Mouse (Mus musculus) urinary bladder, postnatal 36 days (tissue): Measurements from ENCODE around the gene Pex6.

ENCODE experiments used
- DNase-seq, 2 experiments: peaks; one replicate each; pipeline ENCODE4 v3.0.0; 2022; ENCODE audit warnings: low spot score in 2 of 2, mixed read lengths in 1 of 2

The Pex6 gene

DNA sequence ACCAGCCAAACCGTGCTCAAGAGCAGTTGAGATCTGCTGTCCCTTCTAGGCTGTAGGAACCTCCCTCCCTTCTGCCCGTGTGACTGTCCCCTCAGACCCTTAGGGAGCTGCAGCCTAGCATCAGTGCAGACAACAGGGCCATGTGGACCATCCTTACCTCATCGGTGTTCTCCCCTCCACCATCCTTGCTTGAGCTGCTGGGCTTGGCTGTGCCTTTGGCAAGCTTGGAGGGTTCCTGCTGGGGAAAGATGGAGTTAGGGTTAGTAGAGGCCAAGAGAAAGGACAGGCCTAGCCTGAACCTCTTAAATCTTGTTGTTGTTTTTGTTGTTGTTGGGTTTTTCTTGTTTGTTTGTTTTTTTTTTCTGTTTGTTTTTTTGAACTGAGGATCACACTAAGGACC lies 11.4 kb upstream of the Pex6 start:
- no peak for DNase-seq

DNA sequence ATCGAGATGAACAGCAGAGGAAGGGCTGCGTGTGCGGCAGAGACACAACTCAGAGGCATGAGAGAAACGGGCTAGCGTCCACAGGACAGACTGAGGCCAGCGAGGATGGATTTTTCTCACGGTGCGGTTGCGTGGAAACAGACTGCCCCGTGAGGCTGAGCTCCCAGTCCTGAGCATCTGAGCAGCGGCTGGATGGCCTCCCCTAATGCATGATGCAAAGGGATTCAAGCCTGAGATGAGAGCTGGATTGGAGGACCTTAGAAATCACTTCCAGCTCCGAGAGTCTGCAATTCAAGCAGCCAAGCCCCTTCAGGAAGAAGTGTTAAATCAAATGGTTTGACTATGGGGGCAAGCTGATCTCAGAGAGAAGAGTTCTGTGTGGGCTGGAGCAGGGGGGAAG lies 9.8 kb upstream of the Pex6 start:
- DNase-seq: no peak

DNA sequence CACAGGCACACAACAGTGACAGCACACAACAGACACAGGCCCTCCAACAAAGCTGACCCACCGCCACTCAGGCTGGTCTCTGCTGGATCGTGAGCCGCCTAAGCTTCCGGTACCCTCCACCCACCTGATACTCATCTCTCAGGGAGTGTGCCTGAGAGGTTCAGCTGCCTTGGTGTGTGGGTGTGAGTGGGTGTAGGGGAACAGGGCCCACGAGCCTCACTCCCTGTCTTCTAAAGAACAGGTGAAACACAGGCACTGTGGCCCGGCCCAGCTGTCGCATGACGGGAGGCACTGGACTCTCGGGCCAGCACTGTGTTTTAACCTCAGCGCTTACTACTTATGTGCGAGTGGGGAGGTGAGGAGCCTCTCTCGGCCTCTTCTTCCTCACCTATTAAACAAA lies 9.2 kb upstream of the Pex6 start:
- DNase-seq: no peak

DNA sequence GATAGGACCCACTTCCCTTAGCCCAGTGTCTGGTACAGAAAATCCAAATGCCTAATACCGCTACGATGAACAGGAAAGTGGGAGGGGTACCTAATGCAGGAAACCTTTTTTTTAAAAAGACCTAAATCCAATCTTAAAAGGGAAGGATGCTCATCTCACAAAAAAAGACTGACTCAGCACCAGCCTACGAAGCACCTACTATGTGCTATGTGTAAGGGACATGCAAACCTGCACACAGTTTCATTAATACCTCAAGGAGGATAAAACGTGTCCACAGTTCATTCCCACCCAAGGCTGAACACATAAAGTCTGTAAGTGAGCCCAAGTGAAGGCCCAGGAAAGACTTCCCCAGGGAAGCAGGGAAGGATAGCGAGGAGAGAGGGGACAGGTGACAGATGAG lies 8.8 kb upstream of the Pex6 start:
- DNase-seq: no peak

DNA sequence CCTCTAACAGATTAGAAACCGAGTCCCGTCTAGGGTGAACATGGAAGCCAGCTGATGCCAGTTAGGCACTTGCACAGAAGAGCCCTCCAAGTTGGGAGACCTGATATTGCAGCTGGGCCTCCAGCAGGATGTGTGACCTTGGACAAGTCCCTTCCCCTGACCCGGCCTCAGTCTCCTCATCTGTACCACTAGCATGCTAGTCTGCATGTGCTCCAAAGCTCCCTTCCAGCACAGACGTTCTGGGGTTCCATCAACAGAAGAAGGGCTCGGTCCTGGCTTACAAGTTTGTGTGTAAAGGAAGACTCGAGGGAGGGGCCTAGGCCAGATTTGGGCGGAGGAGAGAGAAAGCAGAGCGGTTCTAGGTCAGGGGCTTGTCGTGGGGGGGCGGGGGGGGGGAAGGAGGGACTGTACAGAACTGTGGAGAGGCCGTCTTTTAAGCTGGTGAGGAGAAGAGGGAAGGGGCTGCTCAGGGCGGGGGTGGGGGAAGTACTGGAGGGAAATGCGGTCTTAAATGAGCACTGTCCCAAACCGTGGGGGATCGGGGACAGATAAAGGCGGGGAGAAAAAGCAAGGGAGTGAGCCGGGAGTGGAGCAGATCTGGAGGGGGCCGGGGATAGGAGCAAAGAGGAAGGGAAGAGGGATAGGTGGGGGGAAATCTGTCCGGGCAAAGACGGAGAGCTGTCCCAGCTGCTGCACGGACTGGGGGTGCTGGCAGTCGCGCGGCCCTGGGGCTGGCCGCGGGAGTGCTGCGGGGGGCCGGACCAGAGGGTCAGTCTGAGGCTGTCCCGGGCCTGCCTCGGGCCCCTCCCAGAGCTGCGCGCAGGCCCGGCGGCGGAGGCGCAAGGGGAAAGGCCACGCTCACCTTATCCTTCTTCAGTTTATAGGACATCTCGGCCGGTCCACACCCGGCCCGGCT lies 7.0 kb upstream of the Pex6 start:
- DNase-seq: no peak

DNA sequence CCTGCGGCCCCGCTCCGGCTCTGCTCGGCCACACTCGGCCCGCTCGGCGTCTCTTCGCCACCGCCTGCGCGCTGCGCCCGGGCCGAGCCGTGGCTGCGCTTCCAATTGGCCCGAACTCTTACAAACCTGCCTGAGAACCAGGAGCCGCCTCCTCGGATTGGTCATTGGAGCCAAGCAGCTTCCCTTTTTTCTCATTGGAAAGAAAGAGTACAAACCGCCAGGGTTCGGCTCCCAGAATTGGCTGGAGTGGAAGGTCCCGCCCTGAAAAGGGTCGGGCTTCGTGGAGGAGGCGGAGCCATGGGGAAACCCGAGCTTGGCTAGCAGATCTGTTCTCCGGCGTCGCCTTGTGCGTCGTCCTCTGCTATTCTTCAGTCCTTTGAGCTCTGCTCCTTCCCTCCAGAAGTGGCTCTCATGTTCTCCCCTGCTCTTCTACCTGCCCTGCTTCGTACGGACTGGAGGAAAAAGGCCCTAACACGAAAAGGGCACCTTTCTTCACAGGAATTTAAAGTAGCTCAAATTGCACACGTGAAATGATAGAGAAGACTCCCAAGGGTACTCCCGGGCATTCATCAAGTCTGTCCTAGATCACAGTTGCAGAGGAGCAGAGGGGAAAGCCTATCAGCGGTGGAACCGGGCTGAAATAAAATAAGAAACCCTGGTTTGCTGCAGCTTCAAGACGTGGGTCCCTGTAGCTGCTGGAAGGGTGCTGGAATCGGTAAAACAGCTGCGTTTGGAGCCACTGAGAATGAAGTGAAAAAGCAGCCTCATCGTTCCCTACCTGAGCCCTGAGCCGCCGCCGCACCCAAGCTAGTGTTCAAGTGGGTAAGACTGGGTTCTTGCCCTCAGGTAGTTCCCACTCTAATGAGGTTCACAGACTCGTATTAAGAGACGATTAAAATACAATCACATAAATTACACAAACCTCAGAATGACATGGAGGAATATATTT lies 6.1 kb upstream of the Pex6 start, which contains the start of gene Ppp2r5d:
Gene Ppp2r5d (minus strand): TSS at position 225 of the 949 bp plus-strand sequence.
- peak; percentile 96 to 97 for DNase-seq

DNA sequence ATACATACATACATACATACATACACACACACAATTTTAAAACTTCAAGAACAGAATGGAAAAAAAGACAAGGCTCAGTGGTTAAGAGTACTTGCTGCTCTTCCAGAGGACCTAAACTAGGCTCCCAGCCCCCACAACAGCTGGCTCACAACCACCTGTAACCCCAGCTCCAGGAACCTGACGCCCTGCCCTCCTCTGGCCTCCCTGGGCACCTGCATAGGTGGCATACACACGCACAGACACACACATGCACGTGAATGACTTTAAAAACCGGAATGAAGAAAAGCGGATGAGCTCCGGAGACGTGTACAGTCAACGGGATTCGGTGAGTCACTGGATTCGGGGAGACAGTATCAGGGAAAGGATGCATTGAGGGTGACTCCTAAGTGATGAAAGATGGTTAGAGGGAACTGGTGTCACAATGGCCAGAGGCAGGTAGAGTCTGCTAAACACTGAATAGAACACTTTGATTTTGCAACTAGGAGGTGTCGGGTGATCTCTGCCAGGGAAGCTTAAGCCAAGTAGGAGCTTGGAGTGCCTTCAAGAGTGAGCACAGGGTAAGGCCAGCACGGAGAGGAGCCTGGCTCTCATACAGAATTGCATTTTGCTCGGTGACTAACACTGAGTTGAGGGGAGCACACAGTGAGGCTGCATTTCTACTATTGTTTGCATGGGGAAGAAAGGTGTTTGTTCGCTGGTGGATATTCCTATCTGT lies 4.7 kb upstream of the Pex6 start:
- DNase-seq: peak in 1 of 2 experiments; percentile 31

DNA sequence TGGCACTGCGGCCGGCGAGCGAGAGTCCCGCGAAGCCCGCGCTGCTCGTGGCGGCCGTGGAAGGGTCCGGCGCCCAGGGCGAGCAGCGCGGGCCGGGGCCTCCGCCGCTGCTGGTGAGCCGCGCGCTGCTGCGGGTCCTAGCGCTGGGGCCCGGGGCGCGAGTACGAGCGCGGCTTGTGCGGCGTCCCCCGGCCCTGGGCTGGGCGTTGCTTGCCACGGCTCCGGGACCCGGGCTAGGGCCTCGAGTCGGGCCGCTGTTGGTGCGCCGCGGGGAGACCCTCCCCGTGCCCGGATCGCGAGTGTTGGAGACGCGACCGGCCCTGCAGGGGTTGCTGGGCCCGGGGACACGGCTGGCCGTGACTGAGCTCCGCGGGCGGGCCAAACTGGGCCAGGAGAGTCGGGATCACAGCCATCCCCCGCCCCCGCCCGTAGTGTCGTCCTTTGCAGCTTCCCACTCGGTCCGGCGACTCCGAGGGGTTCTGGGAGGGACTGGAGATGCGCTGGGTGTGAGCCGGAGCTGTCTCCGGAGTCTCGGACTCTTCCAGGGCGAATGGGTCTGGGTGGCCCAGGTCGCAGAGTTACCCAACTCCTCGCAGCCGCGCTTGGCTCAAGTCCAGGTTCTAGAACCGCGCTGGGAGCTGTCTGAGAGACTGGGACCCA lies 479 bp downstream of the Pex6 start:
- peak in 1 of 2 experiments; percentile 67 for DNase-seq

DNA sequence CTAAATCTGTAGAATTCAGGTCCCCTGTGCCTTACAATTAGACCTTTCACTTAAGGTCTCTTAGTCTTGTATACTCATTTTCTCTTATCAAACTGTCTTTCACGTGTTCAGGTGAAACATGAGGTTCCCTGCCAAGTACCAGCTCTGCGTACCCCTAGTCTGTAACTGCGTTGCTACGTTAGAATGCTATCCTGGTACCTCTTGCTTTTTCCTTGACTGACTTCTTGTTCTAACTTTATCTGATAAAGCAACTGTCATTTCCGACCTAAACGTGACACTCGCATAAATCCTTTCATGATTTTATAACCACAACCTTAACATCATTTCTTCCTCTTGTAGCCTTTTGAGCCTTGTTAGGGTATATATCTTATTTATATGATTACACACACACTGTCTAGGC lies 1.2 kb downstream of the Pex6 start:
- no peak for DNase-seq

DNA sequence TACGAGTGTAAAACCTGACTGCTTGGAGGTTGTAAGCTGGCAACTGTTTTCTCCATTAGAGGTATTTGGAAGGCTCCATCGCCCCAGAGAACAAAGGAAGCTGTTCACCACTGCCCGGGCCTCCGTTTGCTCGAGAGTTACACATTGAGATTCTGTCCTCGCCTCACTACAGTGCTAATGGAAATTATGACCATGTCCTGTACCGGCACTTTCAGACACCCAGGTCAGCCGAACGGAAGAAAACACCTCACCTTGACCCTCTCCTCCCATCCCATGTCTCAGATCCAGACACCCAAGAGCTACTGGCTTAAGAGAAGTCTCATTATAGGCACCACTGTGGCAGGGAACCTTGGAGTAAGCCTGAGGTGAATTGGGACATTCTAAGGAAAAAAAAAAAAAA lies 2.6 kb downstream of the Pex6 start:
- DNase-seq: no peak

DNA sequence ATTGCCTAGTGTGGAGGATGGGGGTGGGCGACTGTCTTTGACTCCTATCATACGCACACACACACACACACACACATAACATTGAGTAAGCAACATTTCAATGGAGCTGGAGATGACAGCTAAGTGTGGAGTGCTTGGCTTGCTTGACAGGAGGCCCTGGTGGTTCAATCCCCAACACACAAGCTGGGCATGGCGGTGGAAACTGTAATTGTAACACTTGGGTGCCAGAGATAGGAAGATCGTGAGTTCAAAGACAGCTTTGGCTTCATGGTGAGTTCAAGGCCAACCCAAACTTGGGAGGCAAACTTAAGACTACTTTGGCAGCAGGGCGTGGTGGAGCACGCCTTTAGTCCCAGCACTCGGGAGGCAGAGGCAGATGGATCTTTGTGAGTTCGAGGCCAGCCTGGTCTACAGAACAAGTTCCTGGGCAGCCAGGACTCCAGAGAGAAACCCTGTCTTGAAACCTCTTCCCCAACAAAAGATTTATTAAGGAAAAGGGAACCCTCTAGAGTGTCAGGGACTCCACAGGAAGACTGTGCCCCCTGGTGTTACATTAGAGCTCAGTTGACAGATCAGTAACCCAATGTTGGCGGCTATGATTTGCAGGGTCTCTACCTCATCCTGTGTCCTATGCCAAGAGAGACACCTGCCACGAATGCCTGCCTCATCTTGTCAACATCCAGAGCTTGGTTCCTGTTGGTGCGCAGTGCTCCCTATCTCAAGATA lies 3.7 kb downstream of the Pex6 start:
- no peak for DNase-seq

DNA sequence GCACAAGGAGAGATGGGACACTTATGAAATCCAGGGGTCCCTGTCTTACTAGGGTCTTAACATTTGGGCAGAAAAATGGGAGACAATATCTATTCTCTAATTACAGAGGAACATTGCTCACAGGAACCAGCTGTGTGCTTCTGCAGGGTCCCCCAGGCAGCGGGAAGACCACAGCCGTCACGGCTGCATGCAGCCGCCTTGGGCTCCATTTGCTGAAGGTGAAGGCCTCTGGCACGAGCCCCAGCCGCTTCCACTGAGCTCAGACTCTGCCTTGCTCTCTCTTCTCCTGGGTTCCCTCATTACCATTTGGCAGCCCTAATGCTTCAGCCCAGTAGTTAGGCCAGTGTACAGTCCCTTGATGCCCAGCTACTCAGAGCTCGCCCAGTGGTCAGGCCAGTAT lies 9.8 kb downstream of the Pex6 start:
- DNase-seq: no peak

DNA sequence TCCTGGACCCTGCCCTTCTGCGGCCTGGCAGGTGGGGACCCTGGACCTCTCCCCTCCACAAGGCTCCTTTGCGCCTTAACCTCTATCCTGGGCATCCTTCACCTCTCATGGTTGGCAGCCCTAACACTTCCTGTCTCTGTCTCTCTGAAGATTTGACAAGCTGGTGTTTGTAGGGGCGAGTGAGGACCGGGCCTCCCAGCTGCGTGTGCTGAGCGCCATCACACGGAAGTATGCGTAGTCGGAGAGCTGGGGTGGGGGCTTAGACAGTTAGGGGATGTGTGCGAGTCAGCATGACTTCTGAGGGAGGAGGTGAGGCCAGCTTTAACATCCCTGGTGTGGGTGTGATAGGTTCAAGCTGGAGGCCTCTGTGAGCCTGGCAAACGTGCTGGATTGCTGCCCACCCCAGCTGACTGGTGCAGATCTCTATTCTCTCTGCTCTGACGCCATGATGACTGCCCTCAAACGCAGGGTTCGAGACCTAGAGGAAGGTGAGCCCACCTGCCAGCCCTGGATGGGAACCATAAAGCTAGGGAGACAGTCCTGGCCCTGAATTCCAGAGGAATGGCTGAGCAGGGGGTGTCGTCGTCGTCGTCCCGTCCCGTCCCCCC lies 13.3 kb downstream of the Pex6 start:
- DNase-seq: no peak

DNA sequence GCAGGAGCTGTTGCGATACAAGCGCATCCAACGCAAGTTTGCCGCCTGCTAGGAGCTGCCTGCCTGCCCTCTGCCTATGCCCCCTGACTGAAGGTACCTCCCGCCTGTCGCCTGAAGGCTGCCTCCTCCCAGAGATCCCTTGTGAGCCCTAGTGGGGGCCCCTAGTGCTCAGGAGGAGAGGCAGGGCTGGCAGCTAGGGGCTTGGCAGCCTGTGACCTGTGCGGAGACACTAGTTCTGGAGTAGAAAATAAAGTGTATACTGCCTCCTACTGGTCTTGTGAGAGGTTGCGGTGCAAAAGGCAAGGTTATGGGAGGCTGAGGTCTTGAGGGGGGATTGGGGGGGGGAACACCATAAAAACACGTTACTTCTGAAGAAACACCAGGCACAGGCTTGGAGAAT lies 14.0 kb downstream of the Pex6 start:
- no peak for DNase-seq

DNA sequence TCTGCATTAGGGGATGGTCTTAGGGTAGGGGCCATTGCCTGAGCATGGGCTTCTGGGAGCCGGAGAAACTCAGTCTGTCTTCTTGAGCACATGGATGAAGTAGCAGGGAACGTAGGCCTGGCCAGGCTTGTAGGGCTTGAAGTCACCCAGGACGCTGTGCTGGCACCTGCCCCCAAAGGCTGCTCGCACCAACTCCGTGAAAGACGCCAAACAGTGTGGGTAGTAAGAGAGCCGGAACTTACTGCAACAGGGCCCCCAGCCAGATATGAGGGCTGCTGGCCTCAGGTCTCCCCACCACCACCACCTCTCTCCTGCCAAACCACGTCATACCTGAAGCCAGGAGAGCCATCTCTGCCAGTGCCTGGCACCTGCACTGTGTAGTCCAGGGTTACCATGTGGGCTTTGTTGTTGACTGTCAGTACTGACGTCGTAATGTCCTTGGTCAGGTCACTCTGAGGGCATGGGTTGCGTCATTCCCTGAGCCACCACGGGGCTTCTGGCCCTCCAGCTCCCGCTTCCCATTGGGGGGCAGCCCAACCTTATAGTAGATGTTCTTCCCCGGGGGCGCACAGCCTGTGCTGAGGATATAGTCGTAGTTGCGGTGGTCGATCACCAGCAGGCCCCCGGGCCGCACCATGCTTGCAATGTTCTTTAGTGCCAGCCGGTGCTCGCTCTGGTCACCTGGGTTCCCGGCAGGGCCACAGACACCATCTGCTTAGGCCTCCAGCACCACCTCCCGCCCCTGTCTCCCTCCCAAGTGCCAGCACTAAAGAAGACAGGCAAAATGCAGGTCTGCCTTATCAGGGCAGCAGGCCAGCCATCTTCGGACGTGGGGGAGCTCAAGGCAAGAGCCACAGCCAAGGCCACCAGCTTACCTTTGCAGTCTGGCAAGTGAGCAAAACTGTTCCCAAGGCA lies 14.7 kb downstream of the Pex6 start:
- no peak for DNase-seq

DNA sequence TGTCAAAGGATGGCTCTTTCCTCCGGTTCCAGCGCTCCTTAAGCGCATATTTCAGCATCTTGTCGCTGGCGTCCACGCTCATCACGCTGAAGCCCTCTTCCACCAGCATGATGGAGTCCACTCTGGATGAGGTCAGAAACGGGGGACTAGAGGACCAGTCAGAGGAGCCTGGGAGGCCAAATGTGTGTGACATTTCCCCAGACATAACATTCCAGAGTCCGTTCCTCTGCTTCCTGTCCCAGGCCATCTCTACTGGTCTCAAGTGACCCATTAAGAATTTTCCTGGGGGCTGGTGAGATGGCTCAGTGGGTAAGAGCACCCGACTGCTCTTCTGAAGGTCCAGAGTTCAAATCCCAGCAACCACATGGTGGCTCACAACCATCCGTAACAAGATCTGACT lies 16.0 kb downstream of the Pex6 start:
- no peak for DNase-seq

DNA sequence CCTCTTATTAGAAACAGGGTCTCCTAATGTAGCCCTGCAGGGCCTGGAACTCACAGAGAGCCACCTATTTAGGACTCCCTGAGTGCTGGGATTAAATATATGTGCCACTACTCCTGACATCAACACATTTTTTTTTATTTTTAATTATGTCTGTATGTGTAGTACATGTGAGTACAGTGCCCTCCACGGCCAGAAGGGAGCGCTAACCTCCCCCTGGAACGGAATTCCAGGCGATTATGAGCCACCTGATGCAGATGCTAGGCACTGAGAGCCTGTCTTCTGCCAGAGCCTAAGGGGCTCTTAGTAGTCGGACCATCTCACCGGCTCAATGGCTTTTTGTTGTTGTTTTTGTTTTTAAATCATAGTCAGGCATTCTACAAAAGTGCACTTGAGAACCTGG lies 16.8 kb downstream of the Pex6 start:
- no peak for DNase-seq

DNA sequence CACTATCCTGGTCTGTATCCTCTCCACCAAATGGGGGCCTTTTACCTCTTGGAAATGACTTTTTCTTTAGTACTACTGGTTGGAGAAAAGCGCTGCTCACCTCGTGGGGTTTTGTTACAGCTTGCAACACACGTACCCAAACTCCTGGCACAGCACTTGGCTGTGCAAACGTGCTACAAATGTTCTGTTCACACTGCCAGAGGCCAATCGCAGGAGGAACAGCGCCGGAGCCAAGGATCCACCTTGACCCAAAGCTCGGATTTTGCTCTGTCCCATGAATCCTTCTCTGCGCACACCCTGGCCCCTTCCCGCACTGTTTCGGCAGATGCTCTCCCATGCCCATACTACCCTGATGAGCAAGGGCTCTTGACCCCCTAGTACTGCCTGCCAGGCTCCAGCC lies 17.2 kb downstream of the Pex6 start:
- no peak for DNase-seq

DNA sequence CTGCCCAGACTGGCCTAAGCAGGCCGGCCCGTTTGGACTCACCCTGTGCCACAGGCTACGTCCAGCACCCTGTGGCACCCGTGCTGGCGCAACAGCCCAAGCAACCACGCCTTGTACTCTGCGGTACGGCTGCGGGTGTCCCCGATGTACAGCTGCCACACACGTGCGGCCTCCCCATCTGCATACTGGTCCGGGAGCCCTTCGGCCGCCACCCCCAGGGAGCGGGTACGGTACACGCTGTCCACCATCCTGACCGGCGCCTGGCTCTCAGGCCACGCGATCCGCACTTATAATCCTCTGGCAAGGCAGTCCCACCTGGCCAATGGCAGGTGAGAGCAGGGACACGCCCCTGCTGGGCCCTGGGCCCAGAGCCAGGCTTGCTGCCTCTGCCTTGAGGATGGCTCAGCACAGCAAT lies 17.6 kb downstream of the Pex6 start, which contains the start of gene Gnmt:
Gene Gnmt (minus strand): TSS at position 265 of the 415 bp plus-strand sequence.
- DNase-seq: peak; percentile 32 to 37
